Mouse (Mus musculus): ENCODE results near the gene Aff3.

Gene Aff3

DNA sequence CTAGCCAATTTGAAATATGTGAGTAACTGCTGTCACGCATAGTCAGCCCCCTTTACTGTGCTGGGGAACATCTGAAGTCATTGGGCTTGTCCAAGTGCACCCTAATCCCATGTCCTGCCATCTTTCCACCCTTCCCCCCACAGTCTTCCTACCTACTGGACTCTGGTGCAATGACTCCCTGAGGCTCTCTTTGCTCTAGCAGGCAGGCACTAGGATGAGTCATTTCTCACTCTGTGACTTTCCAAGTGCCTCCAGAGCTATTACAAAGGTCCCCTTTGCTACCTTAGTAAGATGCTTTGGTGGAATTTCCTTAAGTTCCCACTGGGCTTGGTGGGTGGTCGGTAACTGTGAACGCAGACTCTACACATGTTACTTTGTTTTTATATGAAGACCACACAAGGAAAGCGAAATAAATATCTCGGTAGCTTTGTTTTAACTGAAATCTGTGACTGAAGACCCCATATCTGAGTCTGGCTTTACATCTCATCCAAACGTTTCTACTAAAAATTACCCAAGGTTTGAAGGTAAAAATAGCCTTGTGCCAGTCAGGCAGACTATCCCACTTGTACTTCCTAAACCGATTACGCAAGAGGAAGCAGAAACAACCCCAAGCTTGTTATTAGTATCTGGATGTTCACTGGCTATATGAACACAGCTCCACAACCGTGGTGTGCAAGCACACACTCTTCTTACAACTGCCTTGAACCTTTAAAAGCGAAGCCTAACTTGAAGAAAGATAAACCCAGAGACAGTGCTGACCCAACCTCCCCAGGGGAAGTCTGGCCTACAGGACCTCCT lies 405.0 kb downstream of the Aff3 start:
- DNase-seq: no peak

DNA sequence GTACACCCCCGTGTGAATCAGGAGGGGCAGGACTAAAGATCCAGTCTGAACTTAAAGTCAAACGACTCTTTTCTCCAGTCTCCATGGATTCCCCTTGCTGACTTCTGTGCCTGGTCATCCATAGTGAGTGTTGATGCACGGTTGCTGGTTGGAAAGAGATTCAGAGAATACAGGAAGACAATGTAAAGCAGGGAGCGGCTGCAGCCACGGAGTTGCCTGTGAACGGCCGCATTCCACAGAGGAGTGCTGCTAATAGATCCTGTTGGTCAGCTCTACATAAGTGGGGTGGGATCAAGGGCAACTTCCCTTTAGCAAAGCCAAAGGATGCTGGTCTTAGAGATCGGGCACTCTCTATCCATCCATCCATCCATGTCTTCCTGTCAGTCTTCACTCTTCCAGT lies 410.3 kb downstream of the Aff3 start:
- DNase-seq: no peak

DNA sequence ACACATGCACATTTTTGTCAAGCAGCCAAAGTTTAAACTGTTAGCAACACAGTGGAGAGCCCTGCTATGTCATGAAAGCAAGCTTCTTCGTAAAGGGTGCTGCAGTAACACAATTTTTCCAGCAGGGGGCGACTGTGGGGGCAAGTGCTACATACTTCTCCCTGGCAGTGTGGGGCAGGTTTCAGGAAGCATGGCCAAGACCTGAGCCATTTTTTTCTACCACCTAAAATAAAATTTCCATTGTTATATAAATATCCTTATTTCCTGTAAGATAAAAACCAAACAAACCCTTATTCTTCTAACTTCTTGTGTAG lies 412.0 kb downstream of the Aff3 start:
- DNase-seq: peak; percentile 38 to 47

DNA sequence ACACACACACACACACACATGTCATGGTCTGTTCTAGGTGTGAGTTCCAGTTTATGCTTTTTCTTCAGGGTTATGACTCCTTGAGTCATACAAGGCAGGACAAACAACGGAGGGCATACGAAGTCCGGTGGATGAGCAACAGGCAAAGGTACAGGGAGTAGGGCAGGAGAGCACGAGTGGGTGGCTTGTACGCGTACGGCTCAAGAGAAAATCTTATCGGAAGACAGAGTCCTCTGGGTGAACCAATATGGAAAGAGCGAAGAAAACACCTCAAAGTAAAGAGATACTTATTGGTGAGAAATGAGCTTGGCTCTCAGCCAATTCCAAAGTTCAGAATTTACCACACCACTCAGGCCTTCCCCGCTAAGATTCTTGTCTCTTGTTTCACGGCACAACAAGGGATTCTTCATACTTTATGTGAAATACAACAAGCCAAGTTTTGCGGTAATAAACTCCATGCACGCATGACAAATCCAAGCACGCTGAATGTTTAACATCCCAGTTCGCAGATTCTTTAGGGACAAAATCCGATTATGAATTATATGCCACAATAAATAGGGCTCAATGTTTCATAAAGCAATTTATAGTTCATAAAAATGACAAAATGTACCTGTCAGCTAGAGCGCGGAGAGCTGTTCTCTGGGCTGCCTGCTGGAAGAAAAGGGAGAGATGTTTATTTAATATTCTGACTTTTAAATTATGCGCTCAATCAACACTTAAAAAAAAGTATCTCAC lies 412.6 kb downstream of the Aff3 start:
- no peak for DNase-seq

DNA sequence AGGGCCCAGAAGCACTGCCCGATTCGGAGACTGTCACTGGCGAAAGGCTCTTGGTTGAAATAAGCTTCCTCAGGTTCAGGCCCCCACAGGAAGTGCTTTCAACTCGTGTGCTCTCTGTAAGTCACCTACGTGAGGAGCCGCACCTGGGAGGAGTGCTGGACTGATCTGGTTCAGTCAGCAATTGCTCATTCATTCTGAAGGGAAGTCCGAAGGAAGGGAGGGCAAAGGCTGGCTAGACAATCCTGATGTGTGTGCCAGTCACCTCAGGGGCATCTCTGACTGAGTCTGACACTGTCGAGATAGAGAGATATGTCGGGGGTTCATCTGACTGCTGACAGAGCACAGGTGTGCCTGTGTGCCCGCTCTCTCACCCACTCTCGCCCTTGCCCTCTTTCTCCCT lies 413.3 kb downstream of the Aff3 start:
- no peak for DNase-seq

DNA sequence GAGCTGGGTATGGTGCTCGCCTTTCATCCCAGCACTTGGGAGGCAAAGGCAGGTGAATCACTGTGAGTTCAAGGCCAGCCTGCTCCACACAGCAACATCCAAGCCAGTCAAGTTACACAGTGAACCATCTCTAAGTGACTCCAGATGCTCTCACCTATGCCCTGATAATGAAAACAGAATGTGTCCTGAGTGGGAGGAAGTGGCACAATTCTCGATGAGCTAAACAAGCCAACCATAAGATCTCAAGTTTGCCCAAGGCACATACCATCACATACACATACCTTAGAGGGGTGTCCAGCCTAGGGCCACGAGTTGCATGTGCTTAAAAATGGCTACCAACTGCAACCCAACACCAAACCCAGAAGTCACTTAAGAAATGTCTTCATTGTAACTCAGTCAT lies 414.5 kb downstream of the Aff3 start:
- DNase-seq: no peak

DNA sequence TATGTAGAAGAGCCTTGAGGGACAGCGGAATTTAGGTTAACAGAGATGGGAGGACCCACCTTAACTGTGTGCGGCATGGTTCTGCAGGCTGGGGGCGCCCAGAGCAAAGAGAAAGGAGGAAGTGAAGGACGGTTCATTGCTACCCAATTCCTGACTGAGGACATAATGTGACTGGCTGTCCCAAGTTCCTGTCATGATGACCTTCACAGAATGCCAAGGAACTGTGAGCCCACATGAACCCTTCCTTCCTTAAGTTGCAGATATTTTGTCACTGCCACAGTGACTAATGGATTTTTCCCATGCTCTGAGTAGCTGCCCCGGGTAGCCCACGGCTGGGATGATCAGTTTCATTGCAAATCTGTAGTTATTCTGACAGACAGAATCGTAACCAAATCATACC lies 415.2 kb downstream of the Aff3 start:
- no peak for DNase-seq

DNA sequence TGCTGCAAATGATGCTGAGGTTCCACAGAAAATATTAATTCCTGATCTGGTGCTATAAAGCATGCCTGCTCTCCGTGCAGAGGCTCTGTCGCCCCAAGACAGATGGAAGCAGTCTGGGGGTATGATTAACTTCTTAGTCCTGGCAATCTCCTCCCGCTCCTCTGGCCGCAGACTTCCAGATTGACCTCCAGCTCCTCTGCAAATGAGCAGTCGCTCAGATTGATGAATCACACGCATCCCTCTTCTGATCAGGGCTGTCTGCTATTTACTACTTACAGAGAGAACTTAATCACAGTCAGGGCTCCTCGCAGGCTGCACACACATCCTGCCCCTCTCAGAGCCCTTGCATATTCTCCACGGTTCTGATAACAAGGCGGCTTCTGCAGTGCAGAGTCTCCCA lies 416.7 kb downstream of the Aff3 start:
- DNase-seq: no peak

DNA sequence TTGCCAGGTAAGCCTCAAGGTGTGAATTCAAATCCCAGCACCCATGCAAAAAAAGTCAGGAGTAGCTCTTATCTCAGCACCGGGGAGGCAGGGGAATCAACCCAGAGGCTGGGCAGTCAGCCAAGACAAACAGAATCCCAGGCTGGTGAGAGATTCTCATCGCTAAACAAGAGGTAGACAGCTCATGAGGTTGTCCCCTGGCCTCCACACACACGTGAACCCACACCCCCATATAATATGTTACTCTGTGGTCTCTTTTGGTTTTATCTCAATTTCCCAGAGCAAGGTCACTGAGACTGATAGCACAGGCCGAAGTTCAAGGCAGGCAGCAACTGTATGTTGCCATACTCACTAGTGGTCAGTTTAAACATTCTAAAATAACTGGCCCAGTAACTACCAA lies 422.2 kb downstream of the Aff3 start:
- no peak for DNase-seq

DNA sequence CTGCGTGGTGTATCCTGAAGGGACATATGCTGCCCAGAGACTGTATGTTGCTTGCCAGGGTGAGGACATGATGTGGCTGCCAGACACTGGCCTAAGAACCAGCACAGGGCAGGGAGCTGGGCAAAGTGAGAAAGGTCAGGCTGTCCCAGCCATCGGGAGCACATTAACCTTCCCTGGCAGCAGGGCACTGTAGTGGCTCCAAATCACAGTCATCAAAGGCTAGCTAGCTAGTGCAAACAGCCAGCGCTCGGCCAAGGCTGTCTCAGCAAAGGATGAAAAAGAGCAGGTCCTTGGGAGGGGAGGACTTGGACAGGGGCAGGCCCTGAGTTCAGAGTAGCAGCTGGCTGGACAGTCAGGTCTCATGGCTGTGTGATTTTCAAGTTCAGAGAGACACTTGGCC lies 423.0 kb downstream of the Aff3 start:
- DNase-seq: no peak

DNA sequence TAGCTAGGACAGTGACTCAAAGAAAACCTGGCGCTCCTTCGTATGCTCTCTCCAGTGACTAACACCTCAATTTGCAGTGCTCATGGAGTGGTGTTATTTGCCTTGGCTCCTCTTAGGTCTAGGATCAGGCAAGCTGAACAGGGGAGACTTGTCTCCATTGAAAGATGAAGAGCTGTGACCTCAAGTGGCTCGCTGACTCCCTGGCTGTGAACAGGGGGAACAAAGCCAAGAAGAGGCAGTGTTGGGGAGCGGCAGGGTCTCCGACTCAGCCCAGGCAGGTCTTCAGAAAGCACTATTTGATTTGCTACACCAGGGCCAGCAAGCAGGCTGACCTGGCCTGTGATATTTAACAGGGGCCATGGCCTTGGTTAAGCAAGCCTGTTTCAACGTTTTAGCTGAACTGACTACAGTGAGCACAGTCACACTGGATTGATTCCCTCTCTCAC lies 423.5 kb downstream of the Aff3 start:
- no peak for DNase-seq

DNA sequence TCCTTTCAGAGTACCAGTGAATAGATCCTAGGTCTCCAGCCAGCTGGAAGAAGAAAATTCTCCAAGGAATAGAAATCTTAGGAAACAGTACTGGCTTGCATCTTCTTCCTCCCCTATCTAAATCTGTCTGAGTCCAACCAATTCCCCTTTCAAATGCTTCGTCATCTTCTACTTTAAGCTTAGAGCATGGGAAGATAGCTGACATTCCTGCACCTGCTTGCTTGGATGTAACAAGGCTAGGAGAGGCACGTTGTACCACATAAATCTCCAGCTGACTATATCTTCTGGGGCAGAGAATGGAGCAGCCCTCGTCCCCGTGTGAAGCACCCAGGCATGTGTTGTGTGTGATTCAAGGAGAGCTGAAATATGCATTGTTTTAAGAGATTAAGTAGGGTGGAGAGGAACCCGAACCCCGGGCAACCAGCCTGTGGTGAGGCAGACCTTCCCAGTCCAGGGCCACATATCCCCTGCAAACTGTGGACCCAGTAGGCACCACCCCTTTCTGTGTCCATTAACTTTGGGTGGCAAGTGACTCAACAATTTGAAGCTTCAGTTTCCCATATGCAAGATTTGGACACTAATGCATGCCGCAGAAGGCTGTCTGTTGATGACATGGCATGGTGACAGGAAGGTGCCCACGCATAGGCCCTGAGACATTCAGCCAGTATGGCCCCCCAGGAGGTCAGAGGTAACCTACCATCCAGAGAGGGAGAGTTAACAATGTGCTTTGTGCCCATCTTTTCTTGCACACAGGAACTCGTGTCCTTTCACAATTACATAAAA lies 424.1 kb downstream of the Aff3 start:
- DNase-seq: no peak

DNA sequence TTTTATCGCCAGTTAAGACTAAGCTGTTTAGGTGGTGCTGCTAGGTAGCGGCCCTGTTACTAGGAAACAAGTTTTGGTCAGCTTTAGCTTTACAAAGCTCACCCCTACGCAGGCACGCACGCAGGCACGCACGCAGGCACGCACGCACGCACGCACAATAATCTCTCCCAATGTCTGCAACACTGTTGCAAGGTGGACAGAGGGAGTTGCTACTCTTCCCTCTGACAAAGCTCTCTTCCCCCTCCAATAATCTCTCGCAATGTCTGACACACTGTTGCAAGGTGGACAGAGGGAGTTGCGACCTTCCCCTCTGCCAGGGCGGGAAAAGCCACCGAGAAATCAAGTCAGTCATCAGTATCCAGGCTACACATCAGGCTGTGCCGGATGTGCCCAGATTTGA lies 425.2 kb downstream of the Aff3 start:
- no peak for DNase-seq

DNA sequence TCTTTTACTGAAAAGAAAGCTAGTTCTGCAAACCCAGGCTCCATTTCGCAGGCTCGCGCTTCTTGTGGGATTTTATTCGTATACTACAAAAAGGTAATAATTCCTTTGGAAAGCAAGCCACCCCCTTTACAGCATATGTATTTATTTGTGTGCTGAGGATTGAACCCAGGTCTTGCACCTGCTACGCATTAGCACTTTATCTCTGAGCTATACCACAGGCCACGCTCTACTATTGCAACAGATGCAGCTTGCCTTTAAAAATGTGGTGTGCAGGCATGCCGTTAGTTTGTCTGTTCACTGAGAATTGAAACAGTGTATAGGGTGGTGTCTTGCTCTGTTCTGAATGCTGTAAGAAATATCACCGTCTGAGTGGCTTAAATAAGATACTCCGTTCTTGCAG lies 426.9 kb downstream of the Aff3 start:
- no peak for DNase-seq

DNA sequence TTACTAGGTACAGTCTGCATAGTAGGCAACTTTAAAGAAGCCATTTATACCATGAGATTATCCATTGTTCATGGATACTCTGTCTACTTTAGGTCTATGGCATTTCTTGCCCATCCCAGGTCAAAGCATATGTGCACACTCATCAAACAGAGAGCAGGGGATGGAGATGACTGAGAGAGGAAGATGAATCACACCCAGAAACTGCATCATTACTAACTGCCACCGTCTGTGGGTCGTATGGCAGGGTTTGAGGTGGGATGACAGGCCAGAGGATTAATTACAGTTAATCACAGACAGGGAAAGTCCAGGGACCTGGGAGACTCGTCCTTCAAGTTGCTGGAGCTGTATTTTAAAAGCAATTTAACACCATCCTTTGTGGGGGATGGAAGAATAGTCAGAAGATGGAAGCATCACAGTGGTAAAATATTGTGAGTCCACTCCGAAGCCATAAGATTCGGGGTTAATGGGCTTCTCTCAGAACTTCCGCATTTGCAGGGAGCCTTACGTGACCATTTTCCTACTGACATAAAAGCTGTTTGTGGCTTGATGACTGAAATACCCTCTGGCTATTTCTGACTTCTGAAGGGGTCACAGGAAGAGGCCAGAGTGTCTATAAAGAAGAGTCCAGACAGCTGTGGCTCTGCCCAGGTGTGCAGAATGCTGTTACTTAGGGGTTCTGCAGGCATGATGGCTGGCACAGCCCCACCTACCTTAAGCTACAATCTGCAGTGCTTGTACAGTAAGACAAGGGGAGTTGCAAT lies 427.5 kb downstream of the Aff3 start:
- DNase-seq: no peak

DNA sequence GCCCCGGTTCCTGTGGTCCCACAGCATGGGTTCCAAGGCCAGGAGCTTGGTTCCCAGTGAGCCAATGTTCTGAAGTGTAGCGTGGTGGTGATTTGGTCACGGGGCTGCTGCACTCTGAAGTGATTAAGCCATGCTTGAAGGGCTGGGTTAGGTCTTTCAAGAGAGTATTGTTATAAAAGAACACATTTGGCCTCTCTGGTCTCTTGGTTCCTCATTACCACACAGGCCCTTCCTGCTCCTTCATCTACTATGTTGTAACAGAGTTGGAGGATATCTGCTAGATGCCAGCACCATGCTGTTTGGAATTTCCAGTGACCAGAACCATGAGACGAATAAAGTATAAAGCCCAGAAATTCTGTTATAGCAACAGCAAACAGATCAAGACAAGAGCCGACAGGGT lies 431.6 kb downstream of the Aff3 start:
- no peak for DNase-seq

DNA sequence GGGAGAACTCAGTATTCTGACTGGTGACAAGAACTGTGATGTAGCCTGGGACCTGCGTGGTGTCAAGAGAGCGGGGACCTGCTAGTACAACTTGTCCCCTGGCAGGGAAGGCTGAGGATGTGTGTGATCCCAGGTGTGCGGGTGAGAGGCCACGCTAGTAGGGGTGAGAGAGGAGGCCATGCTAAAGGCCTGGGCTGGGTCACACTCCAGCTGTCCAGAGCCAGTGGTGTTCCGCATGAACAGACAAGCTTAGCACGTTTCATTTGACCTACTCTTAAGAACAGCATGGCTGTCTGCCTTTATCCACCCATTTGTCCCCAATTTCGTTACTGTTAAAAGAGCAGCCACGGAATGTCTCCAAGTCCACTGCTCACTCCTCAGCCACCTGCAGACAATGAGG lies 434.7 kb downstream of the Aff3 start:
- no peak for DNase-seq

DNA sequence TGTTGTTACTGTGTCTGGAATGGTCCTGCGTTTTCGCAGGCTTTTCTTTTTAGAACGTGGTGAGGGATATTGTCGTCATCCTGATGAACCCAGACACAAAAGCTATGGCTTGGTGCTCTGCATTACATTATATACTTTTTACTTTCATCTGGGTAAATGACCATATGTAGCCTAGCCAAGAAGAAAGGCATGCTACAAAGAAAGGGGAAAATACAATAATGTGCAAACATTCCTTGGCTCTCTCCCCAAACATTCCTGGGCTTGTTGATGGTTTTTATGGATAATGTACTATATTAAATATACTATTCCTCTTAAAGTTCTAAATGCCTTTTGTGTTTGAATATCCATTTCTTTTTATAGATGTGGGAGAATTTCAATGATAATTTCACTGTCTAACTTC lies 435.9 kb downstream of the Aff3 start:
- no peak for DNase-seq

DNA sequence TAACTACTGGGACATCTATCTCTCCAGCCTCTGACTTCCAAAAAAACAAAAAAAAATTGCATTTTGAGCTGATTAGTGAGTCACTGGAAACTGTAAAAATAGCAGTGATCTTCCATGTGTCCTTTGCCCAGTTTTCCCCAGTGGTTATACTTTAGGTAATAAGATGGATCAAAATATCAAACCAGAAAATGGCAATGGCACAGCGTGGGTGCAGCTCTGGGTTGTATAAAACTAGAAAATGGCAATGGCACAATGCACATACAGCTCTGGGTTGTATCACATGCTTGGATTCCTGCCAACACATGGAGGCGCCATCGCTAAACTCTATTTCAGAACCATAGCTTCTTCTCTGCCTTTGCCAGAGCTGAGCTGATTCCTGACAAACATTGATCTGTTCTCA lies 439.6 kb downstream of the Aff3 start:
- DNase-seq: no peak

DNA sequence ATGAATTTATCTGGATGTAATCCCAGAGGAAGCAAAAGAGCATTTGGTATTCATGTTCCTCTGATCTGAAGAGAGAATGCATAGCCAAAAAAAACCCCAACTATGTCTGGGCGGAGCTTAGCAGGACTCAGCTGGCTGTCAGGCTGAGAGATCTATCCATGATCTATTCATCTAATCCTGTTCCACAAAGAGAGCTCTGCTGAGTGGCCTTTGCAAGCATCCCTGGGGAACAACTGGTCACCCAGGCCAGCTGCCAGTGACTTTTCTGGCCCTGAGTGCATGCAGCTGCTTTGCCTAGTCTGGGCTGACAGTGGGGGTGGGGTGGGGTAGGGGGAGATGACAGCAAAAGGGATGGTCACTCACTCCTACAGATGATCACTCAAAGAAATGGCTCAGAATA lies 442.6 kb downstream of the Aff3 start:
- peak; percentile 19 to 68 for DNase-seq

DNA sequence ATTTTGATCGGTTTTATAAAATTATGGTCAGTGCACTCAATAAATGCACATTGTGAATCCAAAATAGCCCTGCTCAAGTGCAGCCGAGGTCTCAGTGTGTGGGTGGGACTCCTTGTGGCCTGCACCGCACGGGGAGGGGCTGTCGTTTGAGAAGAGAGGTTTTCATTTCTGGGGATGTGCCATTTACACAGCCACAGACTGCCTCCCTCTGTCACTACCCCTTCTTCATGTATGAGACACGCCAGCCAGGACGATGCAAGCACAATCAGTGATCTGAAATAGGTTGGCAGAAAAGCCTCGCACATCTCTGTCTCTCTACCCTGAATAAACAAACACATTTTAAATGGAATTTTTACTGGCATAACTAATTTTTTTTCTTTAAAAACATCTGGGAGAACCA lies 443.3 kb downstream of the Aff3 start:
- DNase-seq: no peak

DNA sequence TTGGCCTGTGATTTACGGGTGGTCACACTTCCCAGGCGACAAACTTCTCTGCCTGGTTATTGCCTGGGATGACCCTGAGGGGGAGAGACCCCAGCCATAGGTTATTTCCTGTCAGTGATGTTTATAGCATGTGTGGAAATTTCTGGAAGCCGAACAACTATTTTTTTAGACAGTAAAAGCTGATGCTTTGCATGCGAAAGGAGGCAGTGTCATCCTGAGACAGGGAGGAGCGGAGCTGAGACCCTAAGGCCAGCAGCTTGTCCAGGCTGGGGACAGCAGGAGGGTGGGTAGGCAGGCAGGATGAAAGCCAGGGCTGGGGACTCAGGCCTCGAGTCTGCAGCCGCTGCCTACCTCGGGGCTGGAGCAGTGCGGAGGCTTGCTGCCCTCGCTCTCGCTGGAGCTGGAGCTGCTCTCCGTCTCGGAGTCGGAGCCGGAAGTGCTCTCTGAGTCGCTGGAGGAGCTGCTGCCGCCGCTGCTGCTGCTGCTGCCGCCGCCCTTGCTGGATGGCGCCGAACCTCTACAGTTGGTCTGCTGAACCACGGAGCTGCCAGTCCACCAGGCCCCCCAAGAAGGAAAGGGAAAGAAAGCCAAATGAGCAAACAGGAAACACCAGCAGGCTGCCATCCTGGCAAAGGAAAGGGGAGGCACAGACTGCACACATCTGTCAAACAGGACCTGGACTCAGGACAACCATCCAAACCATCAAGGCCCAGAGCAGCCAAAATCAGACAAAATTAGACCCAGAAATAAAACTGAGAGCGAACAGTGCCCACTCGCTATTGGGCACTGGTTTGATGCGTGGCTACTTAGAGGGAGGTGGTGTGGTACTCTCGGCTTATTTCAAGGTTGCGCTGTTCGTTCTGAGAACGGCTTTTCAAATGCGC lies 446.6 kb downstream of the Aff3 start:
- peak; percentile 20 to 49 for DNase-seq

Data from lung, postnatal 4 days (tissue).